ENCODE assay signal across 8 mouse cellular contexts in the genomic region with DNA sequence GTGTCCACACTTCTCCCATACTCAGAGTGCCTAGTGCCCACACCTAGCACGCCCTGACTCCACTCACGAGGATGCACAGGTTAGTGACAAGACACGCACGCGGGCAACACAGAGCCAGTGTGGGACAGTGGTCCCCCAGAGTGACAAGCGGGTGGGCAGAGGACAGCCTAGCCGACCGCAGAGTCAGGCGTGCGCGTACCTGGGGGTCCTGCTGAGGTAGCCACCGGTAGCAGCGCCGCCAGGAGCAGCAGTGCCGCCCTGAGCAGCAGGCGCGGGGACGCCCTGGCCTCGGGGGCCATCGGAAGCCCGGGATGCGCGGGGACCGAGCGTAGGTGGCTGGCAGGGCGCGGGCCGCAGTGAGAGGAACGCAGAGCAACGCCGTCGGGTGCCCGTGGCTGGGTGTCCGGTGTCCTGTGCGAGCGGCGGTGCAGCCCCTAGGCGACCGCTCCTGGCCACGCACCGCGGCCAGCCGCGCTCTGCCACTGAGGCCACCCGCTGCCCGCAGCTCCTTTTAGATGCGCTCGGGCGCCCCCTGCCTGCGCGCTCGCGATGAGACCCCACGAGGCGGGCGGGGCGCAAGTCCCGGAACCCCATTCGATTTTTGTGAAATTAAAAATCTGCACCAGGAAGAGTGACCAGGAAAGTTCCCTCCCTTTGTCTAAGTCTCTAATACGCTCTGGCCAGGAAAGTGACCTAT. TPM values are rescaled to one million over a fixed set of nuclear protein-coding genes. Genes with fewer than 3 reads are reported as not detected.
DNase-seq lines count a peak whose midpoint lies in the region; ATAC-seq and TF ChIP-seq lines count a peak whose summit lies in the region.

A gene (minus strand): TSS at position 484 of the 697 bp plus-strand sequence.

- WGBS in hindbrain, postnatal 0 days = under 1% methylated on average over 50 of the region's 60 CpGs
- WGBS in limb, embryonic 11.5 days = 2% methylated on average over 57 of the region's 60 CpGs
- 1% methylated on average over 54 of the region's 60 CpGs for WGBS in midbrain, embryonic 11.5 days
- 2% methylated on average over 51 of the region's 60 CpGs for WGBS in stomach, embryonic 14.5 days

- DNase-seq in adrenal gland, adult 2 months = peak; percentile 68
- peak; percentile 83 for DNase-seq in gastrocnemius, postnatal 14 days
- DNase-seq in hindbrain, postnatal 0 days (ENCODE audit: low spot score) = peak; percentile 83
- peak; percentile 74 for DNase-seq in limb, embryonic 11.5 days (ENCODE audit: low spot score)
- DNase-seq in midbrain, embryonic 11.5 days (ENCODE audit: low spot score, missing footprints) = peak; percentile 97

- H3K27me3 ChIP-seq in hindbrain, postnatal 0 days (ENCODE audit: insufficient read depth, low read length) = peaks cover 11% of the 10 kb centered on the region
- H3K27me3 ChIP-seq in limb, embryonic 11.5 days (ENCODE audit: control insufficient read depth, insufficient read depth, low read length) = peaks cover 19% of the 10 kb centered on the region
- peaks cover 21% of the 10 kb centered on the region for H3K27me3 ChIP-seq in midbrain, embryonic 11.5 days (ENCODE audit: control insufficient read depth, insufficient read depth, low read length)
- H3K27me3 ChIP-seq in stomach, embryonic 14.5 days (ENCODE audit: control insufficient read depth, insufficient read depth, low read length) = peaks cover 5% of the 10 kb centered on the region; the same call in 1 of the 2 replicates

- peak; percentile 68 for ATAC-seq in common myeloid progenitor, adult 5-6 weeks (replicated peaks; ENCODE audit: low read depth, poor library complexity, severe bottlenecking)
- ATAC-seq in hindbrain, postnatal 0 days = peak; percentile 63; the same call in 1 of the 2 replicates
- 0 out of 2 replicates have a peak, but pooled peaks have one; percentile 39 for ATAC-seq in limb, embryonic 11.5 days (ENCODE audit: insufficient number of reproducible peaks, low FRiP score, low TSS enrichment, low read depth)
- ATAC-seq in midbrain, embryonic 11.5 days (ENCODE audit: low FRiP score) = peak; percentile 82
- ATAC-seq in stomach, embryonic 14.5 days (ENCODE audit: insufficient number of reproducible peaks, insufficient read depth, low FRiP score, low read depth) = peak; percentile 72; the same call in 1 of the 2 replicates
- ATAC-seq in monocyte, adult 5-6 weeks (replicated peaks; ENCODE audit: insufficient number of reproducible peaks, low FRiP score, low TSS enrichment, poor library complexity, severe bottlenecking) = no peak

- intact Hi-C loops in gastrocnemius, postnatal 14 days (cut with DNase I; ENCODE audit: low total_unique reads) = loop anchor here (10.0 kb wide), 1 partner anchor 232 kb away; no protein-coding TSS in a partner anchor

- no peaks in the 10 kb centered on the region for H3K9me3 ChIP-seq in hindbrain, postnatal 0 days (ENCODE audit: low read length)
- no peaks in the 10 kb centered on the region for H3K9me3 ChIP-seq in limb, embryonic 11.5 days (ENCODE audit: control insufficient read depth, low read length)
- no peaks in the 10 kb centered on the region for H3K9me3 ChIP-seq in midbrain, embryonic 11.5 days (ENCODE audit: control insufficient read depth, low read length)
- no peaks in the 10 kb centered on the region for H3K9me3 ChIP-seq in stomach, embryonic 14.5 days (ENCODE audit: control insufficient read depth, low read depth, low read length)

- H3K9ac ChIP-seq in hindbrain, postnatal 0 days (replicated peaks; ENCODE audit: low read length) = peak within 1 kb of the TSS; percentile 45
- H3K9ac ChIP-seq in limb, embryonic 11.5 days (ENCODE audit: low read length) = peak within 1 kb of the TSS; percentile 4; the same call in 1 of the 2 replicates
- peak within 1 kb of the TSS; percentile 59 for H3K9ac ChIP-seq in midbrain, embryonic 11.5 days (ENCODE audit: low read length)
- peak within 1 kb of the TSS; percentile 15; the same call in 1 of the 2 replicates for H3K9ac ChIP-seq in stomach, embryonic 14.5 days (replicated peaks; ENCODE audit: low read depth, low read length)

- peaks cover 4% of the 10 kb centered on the region; the same call in 1 of the 2 replicates for H3K4me1 ChIP-seq in hindbrain, postnatal 0 days (ENCODE audit: insufficient read depth, low read length)
- H3K4me1 ChIP-seq in limb, embryonic 11.5 days (ENCODE audit: control insufficient read depth, insufficient read depth, low read length) = no peaks in the 10 kb centered on the region
- 0 out of 2 replicates have a peak, but pooled peaks cover 5% of the 10 kb centered on the region for H3K4me1 ChIP-seq in midbrain, embryonic 11.5 days (ENCODE audit: control insufficient read depth, insufficient read depth, low read length)
- peaks cover 3% of the 10 kb centered on the region; the same call in 1 of the 2 replicates for H3K4me1 ChIP-seq in stomach, embryonic 14.5 days (ENCODE audit: control insufficient read depth, insufficient read depth, low read length)

- H3K27ac ChIP-seq in hindbrain, postnatal 0 days = no peak within 1 kb of the TSS
- H3K27ac ChIP-seq in limb, embryonic 11.5 days (replicated peaks; ENCODE audit: low read depth, low read length) = no peak within 1 kb of the TSS
- no peak within 1 kb of the TSS for H3K27ac ChIP-seq in midbrain, embryonic 11.5 days (ENCODE audit: low read depth, low read length)
- no peak within 1 kb of the TSS for H3K27ac ChIP-seq in stomach, embryonic 14.5 days (ENCODE audit: low read length)

- H3K4me2 ChIP-seq in hindbrain, postnatal 0 days (ENCODE audit: low read depth, low read length) = peak within 1 kb of the TSS; percentile 98
- peak within 1 kb of the TSS; percentile 65 for H3K4me2 ChIP-seq in limb, embryonic 11.5 days (ENCODE audit: low read depth, severe bottlenecking)
- H3K4me2 ChIP-seq in midbrain, embryonic 11.5 days = peak within 1 kb of the TSS; percentile 97
- H3K4me2 ChIP-seq in stomach, embryonic 14.5 days (replicated peaks; ENCODE audit: low read depth, low read length) = peak within 1 kb of the TSS; percentile 88

- H3K4me3 ChIP-seq in hindbrain, postnatal 0 days (ENCODE audit: low read length) = peak within 1 kb of the TSS; percentile 52
- H3K4me3 ChIP-seq in limb, embryonic 11.5 days (ENCODE audit: low read depth, low read length) = peak within 1 kb of the TSS; percentile 28
- peak within 1 kb of the TSS; percentile 50 for H3K4me3 ChIP-seq in midbrain, embryonic 11.5 days (ENCODE audit: low read depth, low read length)
- peak within 1 kb of the TSS; percentile 44 for H3K4me3 ChIP-seq in stomach, embryonic 14.5 days (ENCODE audit: low read depth, low read length)

- no peaks in the 10 kb centered on the region for H3K36me3 ChIP-seq in hindbrain, postnatal 0 days (ENCODE audit: insufficient read depth, low read length)
- H3K36me3 ChIP-seq in limb, embryonic 11.5 days (ENCODE audit: control insufficient read depth, insufficient read depth, low read length) = no peaks in the 10 kb centered on the region
- H3K36me3 ChIP-seq in midbrain, embryonic 11.5 days (ENCODE audit: control insufficient read depth, insufficient read depth, low read length) = no peaks in the 10 kb centered on the region
- no peaks in the 10 kb centered on the region for H3K36me3 ChIP-seq in stomach, embryonic 14.5 days (ENCODE audit: control insufficient read depth, insufficient read depth, low read length)

- peak; percentile 65 for TF ChIP-seq CTCF in hindbrain, postnatal 0 days (IDR thresholded peaks at IDR 0.05; ENCODE audit: low read depth)

RNA-seq across cellular contexts. Expression of the gene that starts here (rescaled TPM):
- 10 to 100 TPM in 1 of 2 experiments, 1 to 10 TPM in 1; 4.7 to 11.4 TPM for total RNA-seq in adrenal gland, adult 2 months (2021)
- 7.6 and 9.0 TPM in 2 replicates for polyA plus RNA-seq in adrenal gland, adult 2 months (2012; rRNA removed)
- total RNA-seq in common myeloid progenitor, adult 5-6 weeks (2017) = not detected in 2 replicates
- 100 to 1,000 TPM in 1 of 2 experiments, 10 to 100 TPM in 1; 88.5 to 107 TPM for total RNA-seq in gastrocnemius, postnatal 14 days (2021)
- 3.2 and 4.8 TPM in 2 replicates for total RNA-seq in hindbrain, postnatal 0 days (2014; rRNA removed)
- 5.6 and 7.3 TPM in 2 replicates for polyA plus RNA-seq in hindbrain, postnatal 0 days (2015; fragmentation: Nextera tagmentation; extraction: Ambion mirVana)
- 0.76 and 1.2 TPM in 2 replicates for polyA plus RNA-seq in limb, embryonic 11.5 days (2014; fragmentation: Nextera tagmentation; extraction: Ambion mirVana)
- 0.37 and 0.76 TPM in 2 replicates for polyA plus RNA-seq in midbrain, embryonic 11.5 days (2014; fragmentation: Nextera tagmentation; extraction: Ambion mirVana)
- polyA plus RNA-seq in stomach, embryonic 14.5 days (2014; fragmentation: Nextera tagmentation; extraction: Ambion mirVana) = 22.4 and 22.5 TPM in 2 replicates
- not detected in 3 replicates for total RNA-seq in monocyte, adult 5-6 weeks (2017)

Comparison
In these comparisons a context has a peak if more than half of its experiments do, and no peak if none do; other contexts are left out.
1. RNA of the gene that starts here (total RNA-seq): 88.5 to 107 TPM in gastrocnemius, postnatal 14 days; 4.7 to 11.4 TPM in adrenal gland, adult 2 months, 3.2 to 4.8 TPM in hindbrain, postnatal 0 days, not detected in common myeloid progenitor, adult 5-6 weeks and not detected in monocyte, adult 5-6 weeks; every median in the first group is over 4 times any median in the second.
2. Peak in ATAC-seq in common myeloid progenitor, adult 5-6 weeks; RNA of the gene not detected or under 1 TPM.
3. Peak in DNase-seq, ATAC-seq, H3K4me3 ChIP-seq, H3K9ac ChIP-seq and H3K4me2 ChIP-seq in midbrain, embryonic 11.5 days; RNA of the gene not detected or under 1 TPM.
4. H3K9ac ChIP-seq: peak in every context shown above with its lines; median percentile 59 in midbrain, embryonic 11.5 days; 45 in hindbrain, postnatal 0 days; 15 in stomach, embryonic 14.5 days; 4 in limb, embryonic 11.5 days.
5. Peak in every context shown above with its lines, with median percentiles within 50 percentile points of each other: DNase-seq, H3K4me2 ChIP-seq and H3K4me3 ChIP-seq.